Mouse (Mus musculus) ES-Bruce4 (cell line): ENCODE measurements around the gene Ccdc60.

Source experiments
- CTCF ChIP-seq: IDR thresholded peaks from one replicate; pipeline ENCODE4 v1.8.1; 2011; ENCODE audit warnings: low read depth, low read length
- EP300 ChIP-seq: IDR thresholded peaks from 2 replicates; pipeline ENCODE4 v1.6.1; 2011; ENCODE audit warnings: low read depth, low read length; ENCODE audit not compliant: insufficient read depth

GRCm38 (mm10) chr5:116269212-116270145 is 19.3 kb downstream of the Ccdc60 start:
- no peak for TF ChIP-seq CTCF
- no peak for TF ChIP-seq EP300
